Mouse (Mus musculus) frontal cortex, adult (tissue): ENCODE results near the gene Hspb11.

Source experiments
- ATAC-seq: cut with Nextera tagmentation; 2 replicates; pipeline ENCODE4 v1.9.2; 2017; ENCODE audit warnings: mild to moderate bottlenecking, moderate library complexity, mixed read lengths; ENCODE audit not compliant: low TSS enrichment

Gene Hspb11

GRCm38 (mm10) chr4:107253125-107254091, at the start of gene Hspb11, which contains the start of gene Lrrc42:
TSS of gene Hspb11 (plus strand) at chr4:107253593.
TSS of gene Lrrc42 (minus strand) at chr4:107253532.
- ATAC-seq, result peak; percentile 92

- no peak for ATAC-seq
These were observed 46.4 kb upstream of the Hspb11 start for GRCm38 (mm10) chr4:107207016-107207415.

- no peak for ATAC-seq
These were observed 44.5 kb upstream of the Hspb11 start, which contains the start of gene Ldlrad1 for GRCm38 (mm10) chr4:107208880-107209279. TSS of gene Ldlrad1 (plus strand) at chr4:107209180.

- no peak for ATAC-seq
These were observed 42.8 kb upstream of the Hspb11 start for GRCm38 (mm10) chr4:107210483-107211097.

GRCm38 (mm10) chr4:107211465-107211864, 41.9 kb upstream of the Hspb11 start:
- 0 out of 2 replicates have a peak, but pooled peaks have one; percentile 23 for ATAC-seq

- no peak for ATAC-seq
These were observed 41.5 kb upstream of the Hspb11 start for GRCm38 (mm10) chr4:107211936-107212335.

GRCm38 (mm10) chr4:107213279-107214011, 39.9 kb upstream of the Hspb11 start:
- ATAC-seq, result no peak

- no peak for ATAC-seq
These were observed 35.8 kb upstream of the Hspb11 start for GRCm38 (mm10) chr4:107217574-107217973.

GRCm38 (mm10) chr4:107221524-107221923, 31.9 kb upstream of the Hspb11 start:
- no peak for ATAC-seq

GRCm38 (mm10) chr4:107223225-107224204, 29.9 kb upstream of the Hspb11 start:
- ATAC-seq, result no peak

GRCm38 (mm10) chr4:107226313-107226712, 27.1 kb upstream of the Hspb11 start:
- no peak for ATAC-seq

GRCm38 (mm10) chr4:107232219-107232618, 21.2 kb upstream of the Hspb11 start:
- ATAC-seq, result no peak

GRCm38 (mm10) chr4:107238253-107238652, 15.1 kb upstream of the Hspb11 start:
- ATAC-seq, result no peak

- no peak for ATAC-seq
These were observed 13.2 kb upstream of the Hspb11 start for GRCm38 (mm10) chr4:107240196-107240595.

- ATAC-seq, result no peak
These were observed 9.7 kb upstream of the Hspb11 start for GRCm38 (mm10) chr4:107243365-107244333.

GRCm38 (mm10) chr4:107245368-107245767, 8.0 kb upstream of the Hspb11 start:
- no peak for ATAC-seq

GRCm38 (mm10) chr4:107246040-107246439, 7.4 kb upstream of the Hspb11 start:
- no peak for ATAC-seq

- no peak for ATAC-seq
These were observed 6.3 kb upstream of the Hspb11 start for GRCm38 (mm10) chr4:107247110-107247509.

- ATAC-seq, result no peak
These were observed 5.3 kb upstream of the Hspb11 start for GRCm38 (mm10) chr4:107248061-107248460.

- ATAC-seq, result no peak
These were observed 3.9 kb upstream of the Hspb11 start for GRCm38 (mm10) chr4:107249471-107249870.
